35 mouse cellular contexts compared by ENCODE assay signal in genomic region chr9:57256309-57256708, GRCm38 (mm10). TPM values are rescaled to one million over a fixed set of nuclear protein-coding genes. Genes with fewer than 3 reads are reported as not detected.
"Had no signal": no experiment of that assay in that cellular context is flagged by ENCODE, and none has a peak within 500 bp of the region (broad histone marks: within the 10 kb centered on the region; RNA-seq: fewer than 3 reads in every experiment).

No protein-coding gene starts in this region.

- ATAC-seq: midbrain, embryonic 13.5 days; midbrain, embryonic 16.5 days had no signal

- H3K27ac ChIP-seq: left cerebral cortex, adult 2 months; liver, embryonic 13.5 days; midbrain, embryonic 10.5 days; midbrain, embryonic 13.5 days; stomach, postnatal 0 days had no signal

- DNase-seq: kidney, adult 18-20 months; kidney, adult 9 months; kidney, postnatal 14 days; kidney, postnatal 4 days; layer of hippocampus, adult 9-11 months; layer of hippocampus, postnatal 36 days; liver, embryonic 13.5 days; lung, adult 2 months; lung, postnatal 14 days; lung, postnatal 4 days; right cerebral cortex, adult 18-20 months; right cerebral cortex, postnatal 14 days; right cerebral cortex, postnatal 4 days; thymus, adult 18-20 months; thymus, postnatal 36 days had no signal

- H3K9me3 ChIP-seq: liver, embryonic 13.5 days; midbrain, embryonic 10.5 days; midbrain, embryonic 13.5 days had no signal

- H3K4me3 ChIP-seq: left cerebral cortex, adult 2 months; liver, embryonic 13.5 days; midbrain, embryonic 10.5 days; midbrain, embryonic 13.5 days had no signal

- H3K27me3 ChIP-seq: liver, embryonic 13.5 days had no signal

RNA-seq across cellular contexts. Expression of gene Trcg1, which starts 20.0 kb away (rescaled TPM):
- total RNA-seq: layer of hippocampus, adult 18-20 months; layer of hippocampus, postnatal 36 days; left cerebral cortex, adult 2 months; left cerebral cortex, postnatal 10 days; left cerebral cortex, postnatal 36 days; liver, adult 2 months; megakaryocyte progenitor cell, adult 5-6 weeks; monocyte, adult 5-6 weeks had no signal
- polyA plus RNA-seq: kidney, embryonic 16.5 days; limb, embryonic 11.5 days; limb, embryonic 14.5 days; liver, adult 2 months; liver, embryonic 13.5 days; liver, embryonic 16.5 days; lung, adult 2 months; lung, embryonic 16.5 days; midbrain, embryonic 10.5 days; midbrain, embryonic 13.5 days; midbrain, embryonic 16.5 days; neural tube, embryonic 11.5 days; neural tube, embryonic 14.5 days; stomach, embryonic 14.5 days; stomach, postnatal 0 days; urinary bladder, adult 2 months had no signal
